Mouse (Mus musculus) lung, postnatal 10 days (tissue): ENCODE measurements around the gene Ccnd2.
A peak's percentile ranks its signal among the peaks of the same experiment; 100 is the strongest.

ENCODE experiments used
- DNase-seq: peaks from one replicate; pipeline ENCODE4 v3.0.0; 2021

The Ccnd2 gene

DNA sequence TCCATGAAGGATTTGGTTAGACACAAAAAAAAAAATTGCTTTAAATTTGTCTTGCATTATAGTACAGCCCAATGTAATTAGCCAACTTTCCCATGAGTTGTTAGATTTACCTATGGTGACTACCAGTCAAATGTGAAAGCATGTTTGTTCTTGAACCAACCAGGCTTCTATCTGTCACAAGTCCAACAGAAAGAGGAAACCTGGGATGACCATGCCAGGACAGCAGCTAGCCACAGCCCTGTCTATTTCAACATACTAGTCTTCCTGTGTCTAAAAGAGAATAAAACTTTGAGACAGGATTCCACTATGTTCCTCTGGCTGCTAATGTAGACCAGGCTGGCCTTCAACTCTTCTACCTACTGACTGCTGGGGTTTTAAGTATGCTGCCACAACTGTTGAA lies 44.6 kb downstream of the Ccnd2 start:
- no peak for DNase-seq

- no peak for DNase-seq
These were observed 45.3 kb downstream of the Ccnd2 start for GRCm38 (mm10) chr6:127106726-127107125.

DNA sequence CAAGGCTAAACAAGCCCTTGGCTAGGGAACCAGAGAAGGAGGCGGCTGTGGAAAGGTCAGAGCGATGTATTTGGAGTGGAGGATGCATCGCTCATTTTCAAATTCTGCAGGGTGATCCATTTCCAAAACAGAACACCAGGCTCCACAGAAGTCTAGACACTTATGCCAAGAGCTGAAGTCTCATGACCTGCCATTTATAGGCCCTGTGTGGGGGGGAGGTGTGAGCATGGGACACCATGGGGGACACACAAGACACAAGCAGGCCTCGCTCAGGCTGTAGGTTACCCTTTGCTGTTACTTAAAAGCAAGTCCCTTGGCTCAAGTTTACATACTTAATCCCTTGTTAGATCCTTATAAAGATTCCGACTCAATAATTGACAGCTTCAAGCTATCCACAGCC lies 45.8 kb downstream of the Ccnd2 start:
- no peak for DNase-seq

GRCm38 (mm10) chr6:127105107-127105506 lies 46.9 kb downstream of the Ccnd2 start:
- peak; percentile 36 for DNase-seq

DNA sequence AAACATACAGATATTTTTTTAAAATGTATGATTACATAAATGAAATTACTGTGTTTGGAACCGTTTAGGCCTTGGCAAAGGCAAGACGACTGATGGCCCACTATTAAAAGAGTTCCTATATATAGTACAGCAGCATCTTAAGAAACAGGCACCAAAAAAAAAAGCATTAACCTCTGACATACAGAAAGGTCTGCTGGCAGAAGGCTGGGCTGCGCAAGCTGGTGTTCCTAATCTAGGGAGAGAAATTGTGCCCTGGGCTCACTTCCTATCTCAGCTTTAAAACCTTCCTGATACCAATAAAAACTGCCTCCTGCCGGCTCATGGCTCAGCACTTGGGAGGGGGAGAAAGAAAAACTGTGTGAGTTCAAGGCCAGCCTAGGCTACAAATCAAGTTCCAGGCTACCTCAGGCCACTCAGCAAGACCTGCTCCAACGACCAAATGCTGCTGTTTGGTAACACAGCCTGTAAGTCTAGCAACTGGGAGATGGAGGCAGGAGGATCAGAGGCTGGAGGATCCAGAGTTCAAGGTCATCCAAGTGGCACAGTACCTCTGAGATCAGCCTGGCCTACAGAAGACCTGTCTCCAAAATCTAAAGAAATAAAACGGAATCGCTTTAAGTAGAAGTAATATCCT lies 47.5 kb downstream of the Ccnd2 start:
- DNase-seq, result no peak

DNA sequence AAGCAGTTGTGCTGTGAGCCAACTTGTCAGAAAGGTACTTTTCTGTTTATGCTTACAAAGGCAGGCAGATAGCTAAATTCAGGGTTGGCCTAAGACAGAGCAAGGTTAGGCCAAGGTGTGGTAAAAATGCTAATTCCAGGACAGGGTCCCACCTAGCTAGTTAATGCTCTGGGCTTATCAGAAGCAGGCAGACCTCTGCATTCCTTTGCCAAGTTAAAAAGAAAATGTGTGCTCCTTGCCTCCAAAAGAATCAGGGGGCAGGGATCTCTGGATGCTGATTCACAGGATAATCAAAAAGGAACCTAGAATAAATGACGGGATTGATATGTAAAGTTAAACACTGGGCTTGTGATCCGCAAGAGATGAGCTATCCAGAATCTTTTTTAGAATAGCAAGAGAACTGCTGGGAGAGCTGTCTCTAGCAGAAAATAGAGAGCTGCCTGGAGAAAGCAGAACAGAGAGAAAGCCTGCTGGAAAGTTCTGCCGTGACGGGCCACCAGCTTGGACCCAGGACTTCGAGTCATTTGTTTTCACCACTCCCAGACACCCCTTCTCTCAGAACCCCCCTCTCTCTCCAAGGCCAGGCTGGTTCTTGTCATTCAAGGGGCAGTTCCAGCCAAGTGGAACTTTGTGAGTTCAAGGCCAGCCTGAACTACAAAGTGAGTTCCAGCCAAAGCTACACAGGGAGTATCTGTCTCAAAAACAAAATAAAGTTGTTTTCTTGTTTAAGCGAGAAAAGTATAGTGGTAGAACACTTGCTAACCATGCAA lies 48.3 kb downstream of the Ccnd2 start:
- no peak for DNase-seq

GRCm38 (mm10) chr6:127094565-127094964 lies 57.4 kb downstream of the Ccnd2 start:
- DNase-seq, result peak; percentile 24

GRCm38 (mm10) chr6:127086739-127087138 lies 65.3 kb downstream of the Ccnd2 start:
- DNase-seq, result peak; percentile 68

DNA sequence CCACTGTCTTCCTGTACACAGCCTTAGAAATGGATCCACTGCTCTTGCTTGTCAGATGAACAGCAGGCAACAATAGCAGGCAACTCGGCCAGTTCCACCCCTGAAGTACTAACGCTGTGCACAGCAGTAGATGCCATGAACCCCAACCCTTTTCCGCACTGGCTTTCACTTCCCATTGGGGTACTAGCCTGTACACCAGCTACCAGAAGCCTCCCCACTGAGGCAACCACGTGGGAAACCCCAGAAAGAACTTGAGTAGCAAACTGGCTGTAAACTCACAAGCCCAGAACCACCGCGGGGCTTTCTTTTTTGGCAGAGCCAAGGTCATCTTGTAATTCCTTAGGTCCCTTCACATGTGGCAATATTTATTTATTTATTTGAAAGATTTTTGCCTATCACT lies 70.2 kb downstream of the Ccnd2 start:
- DNase-seq, result no peak

- DNase-seq, result peak; percentile 65
These were observed 71.9 kb downstream of the Ccnd2 start for GRCm38 (mm10) chr6:127079867-127080731.
